In genomic region chrX:37191744-37192379, GRCm38 (mm10) we compare ENCODE assay signal across 9 mouse cellular contexts. TPM values are rescaled to one million over a fixed set of nuclear protein-coding genes. Genes with fewer than 3 reads are reported as not detected.
A peak's percentile ranks its signal among the peaks of the same experiment; 100 is the strongest.
DNase-seq lines count a peak whose midpoint lies in the region; ATAC-seq and TF ChIP-seq lines count a peak whose summit lies in the region.
"Had no signal": no experiment of that assay in that cellular context is flagged by ENCODE, and none has a peak within 500 bp of the region (broad histone marks: within the 10 kb centered on the region; RNA-seq: fewer than 3 reads in every experiment).

No protein-coding gene starts in this region.

- DNase-seq in heart, embryonic 10.5 days (ENCODE audit: low spot score): no peak
- DNase-seq in heart, postnatal 14 days: no peak
- peak; percentile 63 for DNase-seq in A20 (ENCODE audit: low read depth, low spot score)
- DNase-seq in limb, embryonic 10.5 days (ENCODE audit: low spot score): no peak
- no peak for DNase-seq in natural killer cell, adult 2 months (ENCODE audit: low spot score in 2 of 2)

- peak overlapping the region; percentile 48 for H3K9ac ChIP-seq in forebrain, embryonic 15.5 days (replicated peaks)
- H3K9ac ChIP-seq in midbrain, embryonic 16.5 days (ENCODE audit: low read depth, low read length): peak overlapping the region; percentile 68

- peak overlapping the region; percentile 51 for H3K4me2 ChIP-seq in forebrain, embryonic 15.5 days (replicated peaks)
- H3K4me2 ChIP-seq in midbrain, embryonic 16.5 days (ENCODE audit: low read length): peak overlapping the region; percentile 57

- ATAC-seq in forebrain, embryonic 15.5 days (replicated peaks): peak; percentile 39
- peak; percentile 52 for ATAC-seq in midbrain, embryonic 16.5 days

- no peak for TF ChIP-seq CTCF in bone marrow, adult 2 months (IDR thresholded peaks at IDR 0.05; ENCODE audit: control insufficient read depth, insufficient read depth, low read length)

- peak overlapping the region; percentile 65 for H3K4me3 ChIP-seq in heart, embryonic 10.5 days
- H3K4me3 ChIP-seq in bone marrow, adult 2 months (replicated peaks; ENCODE audit: control insufficient read depth, low read depth, low read length): peak overlapping the region; percentile 98
- peak overlapping the region; percentile 54 for H3K4me3 ChIP-seq in forebrain, embryonic 15.5 days
- H3K4me3 ChIP-seq in limb, embryonic 10.5 days: peak overlapping the region; percentile 63
- H3K4me3 ChIP-seq in midbrain, embryonic 16.5 days (ENCODE audit: low read depth, low read length): peak overlapping the region; percentile 54

- no peaks in the 10 kb centered on the region for H3K4me1 ChIP-seq in heart, embryonic 10.5 days
- no peaks in the 10 kb centered on the region; the same call in 1 of the 2 replicates for H3K4me1 ChIP-seq in bone marrow, adult 2 months (ENCODE audit: control insufficient read depth, insufficient read depth, low read length)
- 0 out of 2 replicates have a peak, but pooled peaks cover 9% of the 10 kb centered on the region for H3K4me1 ChIP-seq in forebrain, embryonic 15.5 days
- H3K4me1 ChIP-seq in limb, embryonic 10.5 days: no peaks in the 10 kb centered on the region
- H3K4me1 ChIP-seq in midbrain, embryonic 16.5 days (ENCODE audit: control insufficient read depth, insufficient read depth, low read length): peaks cover 8% of the 10 kb centered on the region

- 30% methylated on average over 28 of the region's 28 CpGs for WGBS in heart, embryonic 10.5 days
- 18% methylated on average over 28 of the region's 28 CpGs for WGBS in bone marrow, adult 2 months
- 34% methylated on average over 28 of the region's 28 CpGs for WGBS in forebrain, embryonic 15.5 days
- WGBS in limb, embryonic 10.5 days: 25% methylated on average over 28 of the region's 28 CpGs
- WGBS in midbrain, embryonic 16.5 days: 31% methylated on average over 28 of the region's 28 CpGs

- no peaks in the 10 kb centered on the region for H3K27me3 ChIP-seq in heart, embryonic 10.5 days (ENCODE audit: insufficient read depth, poor library complexity, severe bottlenecking)
- no peaks in the 10 kb centered on the region for H3K27me3 ChIP-seq in forebrain, embryonic 15.5 days
- H3K27me3 ChIP-seq in limb, embryonic 10.5 days (ENCODE audit: low read depth, poor library complexity, severe bottlenecking): no peaks in the 10 kb centered on the region
- no peaks in the 10 kb centered on the region for H3K27me3 ChIP-seq in midbrain, embryonic 16.5 days (ENCODE audit: control insufficient read depth, insufficient read depth, low read depth, low read length)

- H3K27ac ChIP-seq in heart, embryonic 10.5 days: peak overlapping the region; percentile 83
- 0 out of 2 replicates have a peak overlapping the region, but pooled peaks have one; percentile 53 for H3K27ac ChIP-seq in bone marrow, adult 2 months (ENCODE audit: control insufficient read depth, insufficient read depth, low read depth, low read length, poor library complexity)
- peak overlapping the region; percentile 81 for H3K27ac ChIP-seq in forebrain, embryonic 15.5 days (replicated peaks)
- H3K27ac ChIP-seq in limb, embryonic 10.5 days: peak overlapping the region; percentile 81
- H3K27ac ChIP-seq in midbrain, embryonic 16.5 days (ENCODE audit: low read length): peak overlapping the region; percentile 84

- TF ChIP-seq POLR2A in bone marrow, adult 2 months (IDR thresholded peaks at IDR 0.05; ENCODE audit: borderline replicate concordance, control insufficient read depth, low read depth, low read length): no peak

- intact Hi-C loops in heart, postnatal 14 days (cut with DNase I): no loop called here

- peaks cover 4% of the 10 kb centered on the region; the same call in 1 of the 2 replicates for H3K36me3 ChIP-seq in heart, embryonic 10.5 days
- no peaks in the 10 kb centered on the region for H3K36me3 ChIP-seq in forebrain, embryonic 15.5 days
- 0 out of 2 replicates have a peak, but pooled peaks cover 5% of the 10 kb centered on the region for H3K36me3 ChIP-seq in limb, embryonic 10.5 days
- no peaks in the 10 kb centered on the region; the same call in 1 of the 2 replicates for H3K36me3 ChIP-seq in midbrain, embryonic 16.5 days (ENCODE audit: control insufficient read depth, insufficient read depth, low read length)

- no peaks in the 10 kb centered on the region for H3K9me3 ChIP-seq in heart, embryonic 10.5 days
- H3K9me3 ChIP-seq in forebrain, embryonic 15.5 days: no peaks in the 10 kb centered on the region
- no peaks in the 10 kb centered on the region for H3K9me3 ChIP-seq in limb, embryonic 10.5 days (replicated peaks)
- no peaks in the 10 kb centered on the region for H3K9me3 ChIP-seq in midbrain, embryonic 16.5 days (replicated peaks; ENCODE audit: control insufficient read depth, low read length, poor library complexity, severe bottlenecking)

RNA-seq across cellular contexts. Expression of gene Rnf113a1, which starts 0.8 kb away (rescaled TPM):
- polyA plus RNA-seq in heart, embryonic 10.5 days (2016; fragmentation: Nextera tagmentation; extraction: Ambion mirVana): 7.8 and 8.5 TPM in 2 replicates
- 1 to 10 TPM; 1.9 to 2.1 TPM for total RNA-seq in heart, postnatal 14 days (2021)
- polyA plus RNA-seq in bone marrow, adult 2 months (2011; ENCODE audit: insufficient read depth, insufficient read length, low replicate concordance, missing spikeins): 1.3 and 3.3 TPM in 2 replicates
- polyA plus RNA-seq in forebrain, embryonic 15.5 days (2015; fragmentation: Nextera tagmentation; extraction: Ambion mirVana): 14.3 and 15.9 TPM in 2 replicates
- polyA plus RNA-seq in limb, embryonic 10.5 days (2016; fragmentation: Nextera tagmentation; extraction: Ambion mirVana): 9.4 and 11.4 TPM in 2 replicates
- polyA plus RNA-seq in midbrain, embryonic 16.5 days (2015; fragmentation: Nextera tagmentation; extraction: Ambion mirVana): 20.8 and 23.2 TPM in 2 replicates

RNA-seq across cellular contexts. Expression of gene Ndufa1, which starts 0.9 kb away (rescaled TPM):
- polyA plus RNA-seq in heart, embryonic 10.5 days (2016; fragmentation: Nextera tagmentation; extraction: Ambion mirVana): 466 and 555 TPM in 2 replicates
- total RNA-seq in heart, postnatal 14 days (2021): 100 to 1,000 TPM; 877 to 921 TPM
- polyA plus RNA-seq in bone marrow, adult 2 months (2011; ENCODE audit: insufficient read depth, insufficient read length, low replicate concordance, missing spikeins): 74.4 and 125 TPM in 2 replicates
- polyA plus RNA-seq in forebrain, embryonic 15.5 days (2015; fragmentation: Nextera tagmentation; extraction: Ambion mirVana): 449 and 519 TPM in 2 replicates
- polyA plus RNA-seq in limb, embryonic 10.5 days (2016; fragmentation: Nextera tagmentation; extraction: Ambion mirVana): 329 and 348 TPM in 2 replicates
- polyA plus RNA-seq in midbrain, embryonic 16.5 days (2015; fragmentation: Nextera tagmentation; extraction: Ambion mirVana): 605 and 635 TPM in 2 replicates

RNA-seq across cellular contexts. Expression of gene Gm9, which starts 19.0 kb away (rescaled TPM):
- polyA plus RNA-seq in heart, embryonic 10.5 days (2016; fragmentation: Nextera tagmentation; extraction: Ambion mirVana): not detected in 2 replicates
- not detected for total RNA-seq in heart, postnatal 14 days (2021)
- not detected in 2 replicates for polyA plus RNA-seq in bone marrow, adult 2 months (2011; ENCODE audit: insufficient read depth, insufficient read length, low replicate concordance, missing spikeins)
- not detected in 2 replicates for polyA plus RNA-seq in forebrain, embryonic 15.5 days (2015; fragmentation: Nextera tagmentation; extraction: Ambion mirVana)
- not detected in 2 replicates for polyA plus RNA-seq in limb, embryonic 10.5 days (2016; fragmentation: Nextera tagmentation; extraction: Ambion mirVana)
- not detected in 2 replicates for polyA plus RNA-seq in midbrain, embryonic 16.5 days (2015; fragmentation: Nextera tagmentation; extraction: Ambion mirVana)
- total RNA-seq: layer of hippocampus, postnatal 36 days had no signal

RNA-seq across cellular contexts. Expression of gene Akap14, which starts 23.2 kb away (rescaled TPM):
- not detected in 2 replicates for polyA plus RNA-seq in heart, embryonic 10.5 days (2016; fragmentation: Nextera tagmentation; extraction: Ambion mirVana)
- total RNA-seq in heart, postnatal 14 days (2021): not detected
- polyA plus RNA-seq in bone marrow, adult 2 months (2011; ENCODE audit: insufficient read depth, insufficient read length, low replicate concordance, missing spikeins): 0.54 TPM in 1 of 2 replicates, not detected in the other
- 0.20 and 0.22 TPM in 2 replicates for polyA plus RNA-seq in forebrain, embryonic 15.5 days (2015; fragmentation: Nextera tagmentation; extraction: Ambion mirVana)
- not detected in 2 replicates for polyA plus RNA-seq in limb, embryonic 10.5 days (2016; fragmentation: Nextera tagmentation; extraction: Ambion mirVana)
- 0.57 and 0.82 TPM in 2 replicates for polyA plus RNA-seq in midbrain, embryonic 16.5 days (2015; fragmentation: Nextera tagmentation; extraction: Ambion mirVana)

RNA-seq across cellular contexts. Expression of gene Rhox1, which starts 30.2 kb away (rescaled TPM):
- not detected in 2 replicates for polyA plus RNA-seq in heart, embryonic 10.5 days (2016; fragmentation: Nextera tagmentation; extraction: Ambion mirVana)
- not detected for total RNA-seq in heart, postnatal 14 days (2021)
- not detected in 2 replicates for polyA plus RNA-seq in bone marrow, adult 2 months (2011; ENCODE audit: insufficient read depth, insufficient read length, low replicate concordance, missing spikeins)
- not detected in 2 replicates for polyA plus RNA-seq in forebrain, embryonic 15.5 days (2015; fragmentation: Nextera tagmentation; extraction: Ambion mirVana)
- polyA plus RNA-seq in limb, embryonic 10.5 days (2016; fragmentation: Nextera tagmentation; extraction: Ambion mirVana): not detected in 2 replicates
- polyA plus RNA-seq in midbrain, embryonic 16.5 days (2015; fragmentation: Nextera tagmentation; extraction: Ambion mirVana): not detected in 2 replicates
- total RNA-seq: layer of hippocampus, postnatal 36 days had no signal
